Mouse (Mus musculus): ENCODE measurements around the gene Olfr1417. TPM values are rescaled to one million over a fixed set of nuclear protein-coding genes. Genes with fewer than 3 reads are reported as not detected.
A peak's percentile ranks its signal among the peaks of the same experiment; 100 is the strongest.
"Not testable (repeated sequence)": the region's sequence is repeated elsewhere in the genome, so short reads cannot be mapped to it uniquely, and the experiment has no call there.

Gene Olfr1417
- 0.13 TPM in 1 of 2 replicates, not detected in the other for polyA plus RNA-seq (2015; fragmentation: Nextera tagmentation; extraction: Ambion mirVana)

DNA sequence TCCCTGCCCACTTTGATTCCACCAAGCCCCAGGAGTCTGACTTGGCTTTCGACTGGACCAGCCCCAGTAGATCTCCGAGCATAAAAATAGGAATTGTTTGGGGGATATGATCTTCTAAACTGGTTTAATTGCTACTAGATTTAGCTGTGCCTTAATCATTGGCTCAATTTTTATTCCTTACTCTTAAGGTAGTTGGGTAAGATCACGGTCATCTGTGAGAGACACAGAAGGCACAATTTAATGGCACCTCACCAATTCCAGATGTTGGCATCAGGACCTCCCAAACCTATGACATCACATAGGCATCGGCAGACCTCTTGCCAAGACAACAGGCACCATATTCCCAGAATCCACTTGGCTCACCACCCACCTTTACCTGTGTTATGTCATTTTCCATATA, at the start of gene Olfr1417:
Gene Olfr1417 (minus strand): TSS at position 101 of the 400 bp plus-strand sequence.
- H3K9me3 ChIP-seq (replicated peaks; ENCODE audit: control insufficient read depth, low read length): no peaks in the 10 kb centered on the region

DNA sequence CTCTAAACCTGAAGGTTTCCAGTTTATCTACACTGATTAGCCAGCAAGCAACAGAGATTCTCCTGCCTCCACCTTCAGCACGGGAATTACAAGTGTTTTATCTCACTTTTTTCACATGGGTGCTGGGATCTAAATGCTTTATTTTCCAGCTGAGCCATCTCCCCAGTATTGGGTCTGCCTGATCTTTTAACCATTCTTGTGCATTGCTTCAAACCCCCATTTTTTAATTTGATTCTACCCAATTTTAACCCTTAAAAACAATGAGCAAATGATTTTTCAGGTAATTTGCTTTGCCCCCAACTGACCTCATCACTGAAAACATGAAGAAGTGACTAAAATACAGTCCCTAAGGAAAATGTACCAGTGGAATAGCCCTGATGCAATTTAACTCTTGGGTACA, 47.2 kb upstream of the Olfr1417 start, which contains the start of gene Olfr1420:
Gene Olfr1420 (plus strand): TSS at position 301 of the 400 bp plus-strand sequence.
- WGBS: 30% methylated on average over 1 of the region's 1 CpGs
- no peak for ATAC-seq (ENCODE audit: insufficient read depth, low FRiP score)
- no peak within 1 kb of the TSS for H3K4me2 ChIP-seq (ENCODE audit: low read depth, low read length)
- H3K36me3 ChIP-seq (ENCODE audit: control insufficient read depth, insufficient read depth, low read length): no peaks in the 10 kb centered on the region
- no peak within 1 kb of the TSS for H3K27ac ChIP-seq (ENCODE audit: low read length)
- no peaks in the 10 kb centered on the region for H3K9me3 ChIP-seq (replicated peaks; ENCODE audit: control insufficient read depth, low read length)
- H3K27me3 ChIP-seq (ENCODE audit: control insufficient read depth, insufficient read depth, low read length): no peaks in the 10 kb centered on the region
- no peak within 1 kb of the TSS for H3K4me3 ChIP-seq (replicated peaks; ENCODE audit: low read length)
- H3K4me1 ChIP-seq (ENCODE audit: control insufficient read depth, insufficient read depth, low read length): no peaks in the 10 kb centered on the region
- no peak within 1 kb of the TSS for H3K9ac ChIP-seq (ENCODE audit: low read length)

More for the DNA sequence above, at the start of gene Olfr1417:
- ATAC-seq (ENCODE audit: insufficient read depth, low FRiP score): no peak
- H3K36me3 ChIP-seq (ENCODE audit: control insufficient read depth, insufficient read depth, low read length): no peaks in the 10 kb centered on the region
- no peak within 1 kb of the TSS for H3K4me3 ChIP-seq (replicated peaks; ENCODE audit: low read length)
- H3K4me2 ChIP-seq (ENCODE audit: low read depth, low read length): no peak within 1 kb of the TSS
- H3K9ac ChIP-seq (ENCODE audit: low read length): no peak within 1 kb of the TSS
- WGBS: 89% methylated on average over 4 of the region's 4 CpGs
- H3K27me3 ChIP-seq (ENCODE audit: control insufficient read depth, insufficient read depth, low read length): no peaks in the 10 kb centered on the region
- no peak within 1 kb of the TSS for H3K27ac ChIP-seq (ENCODE audit: low read length)
- no peaks in the 10 kb centered on the region for H3K4me1 ChIP-seq (ENCODE audit: control insufficient read depth, insufficient read depth, low read length)

DNA sequence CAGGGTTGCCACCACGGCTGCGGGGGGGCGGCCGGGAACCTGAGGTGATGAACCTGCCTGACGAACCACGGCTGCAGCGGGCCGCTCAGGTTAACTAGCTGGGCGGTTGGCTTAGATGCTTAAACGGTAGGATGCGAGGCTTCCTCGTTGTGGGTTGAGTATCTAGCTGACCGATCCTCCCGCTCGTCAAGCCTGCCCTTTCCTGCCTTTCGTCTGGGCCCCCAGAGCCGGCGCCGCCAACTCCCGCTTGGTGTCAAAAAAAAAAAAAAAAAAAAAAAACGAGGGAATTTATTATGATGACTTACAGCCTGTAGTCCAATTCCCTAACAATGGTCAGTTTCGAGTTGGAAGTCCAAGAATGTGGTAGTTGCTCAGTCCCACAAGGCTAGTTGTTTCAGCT, 39.4 kb upstream of the Olfr1417 start:
- not testable (repeated sequence) for H3K9ac ChIP-seq (ENCODE audit: low read length)
- WGBS: 49% methylated on average over 20 of the region's 22 CpGs
- peak overlapping the region; percentile 14; the same call in 1 of the 2 replicates for H3K4me2 ChIP-seq (ENCODE audit: low read depth, low read length)

DNA sequence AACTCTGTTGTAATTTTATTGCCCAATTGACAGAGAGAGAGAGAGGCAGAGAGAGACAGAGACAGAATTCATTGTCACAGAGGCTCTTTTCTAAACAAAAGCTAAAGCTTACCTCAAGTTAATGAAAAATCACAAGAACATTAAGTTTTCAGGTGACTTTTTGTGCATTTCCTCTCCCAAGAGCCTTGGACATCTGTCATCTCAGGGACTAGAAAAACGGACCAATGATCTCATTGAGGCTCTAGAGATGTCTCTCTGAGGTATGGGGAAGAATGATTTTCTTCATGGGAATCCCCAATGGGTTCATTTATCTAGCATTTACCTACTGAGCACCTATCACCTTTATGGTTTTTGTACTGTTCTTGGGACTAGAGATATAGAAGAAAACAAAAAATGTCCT, 36.0 kb upstream of the Olfr1417 start, which contains the start of gene Olfr1419:
Gene Olfr1419 (minus strand): TSS at position 101 of the 400 bp plus-strand sequence.
- Histone ChIP-seq H3K27ac (ENCODE audit: low read length) (no peak within 1 kb of the TSS), H3K9ac (ENCODE audit: low read length) (no peak within 1 kb of the TSS), H3K4me1 (ENCODE audit: control insufficient read depth, insufficient read depth, low read length) (no peaks in the 10 kb centered on the region), H3K36me3 (ENCODE audit: control insufficient read depth, insufficient read depth, low read length) (no peaks in the 10 kb centered on the region), H3K27me3 (ENCODE audit: control insufficient read depth, insufficient read depth, low read length) (no peaks in the 10 kb centered on the region), H3K4me2 (ENCODE audit: low read depth, low read length) (no peak within 1 kb of the TSS), H3K9me3 (replicated peaks; ENCODE audit: control insufficient read depth, low read length) (no peaks in the 10 kb centered on the region), H3K4me3 (replicated peaks; ENCODE audit: low read length) (no peak within 1 kb of the TSS)
- ATAC-seq (ENCODE audit: insufficient read depth, low FRiP score): no peak
- 41% methylated on average over 1 of the region's 1 CpGs for WGBS

More for the DNA sequence above, 39.4 kb upstream of the Olfr1417 start:
- H3K4me1 ChIP-seq (ENCODE audit: control insufficient read depth, insufficient read depth, low read length); H3K36me3 ChIP-seq (ENCODE audit: control insufficient read depth, insufficient read depth, low read length); ATAC-seq (ENCODE audit: insufficient read depth, low FRiP score); H3K4me3 ChIP-seq (replicated peaks; ENCODE audit: low read length); H3K9me3 ChIP-seq (replicated peaks; ENCODE audit: control insufficient read depth, low read length); H3K27me3 ChIP-seq (ENCODE audit: control insufficient read depth, insufficient read depth, low read length); H3K27ac ChIP-seq (ENCODE audit: low read length): not testable (repeated sequence)

DNA sequence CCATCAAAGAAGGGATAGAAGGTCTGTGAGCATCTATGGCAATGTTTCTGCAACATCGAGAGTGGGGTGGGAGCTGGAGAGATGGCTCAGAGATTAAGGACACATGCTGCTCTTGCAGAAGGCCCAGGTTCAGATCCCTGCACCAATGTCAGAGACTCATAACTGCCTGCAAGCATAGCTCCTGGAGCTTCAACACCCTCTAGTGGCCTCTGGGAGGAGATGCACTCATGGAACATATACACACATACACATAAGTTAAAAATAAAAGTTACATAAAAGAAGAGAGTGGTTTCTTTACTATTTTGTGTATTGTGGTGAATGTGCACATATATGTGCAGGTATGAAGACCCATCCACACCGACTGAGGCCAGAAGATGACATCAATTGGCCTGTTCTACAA, 28.8 kb upstream of the Olfr1417 start:
- no peak overlapping the region for H3K4me2 ChIP-seq (ENCODE audit: low read depth, low read length)

DNA sequence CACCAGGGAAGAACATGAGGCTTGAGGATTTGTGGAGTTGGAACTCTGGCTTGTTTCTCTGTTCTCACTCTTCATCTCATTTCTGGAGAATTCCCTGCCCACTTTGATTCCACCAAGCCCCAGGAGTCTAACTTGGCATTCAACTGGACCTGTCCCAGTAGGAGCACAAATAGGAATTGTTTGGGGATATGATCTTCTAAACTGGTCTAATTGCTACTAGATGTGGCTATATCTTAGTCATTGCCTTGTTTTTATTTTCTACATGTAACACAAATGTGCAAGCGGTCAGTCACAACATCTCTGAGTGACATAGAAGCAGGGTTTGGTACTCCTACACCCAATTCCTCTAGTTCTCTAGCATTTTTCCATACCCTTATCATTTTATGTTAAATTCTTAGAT, 21.9 kb upstream of the Olfr1417 start, which contains the start of gene Olfr1418:
Gene Olfr1418 (minus strand): TSS at position 101 of the 400 bp plus-strand sequence.
- H3K4me2 ChIP-seq (ENCODE audit: low read depth, low read length): no peak within 1 kb of the TSS
- H3K27me3 ChIP-seq (ENCODE audit: control insufficient read depth, insufficient read depth, low read length): no peaks in the 10 kb centered on the region
- WGBS: 92% methylated on average over 1 of the region's 1 CpGs
- no peak for ATAC-seq (ENCODE audit: insufficient read depth, low FRiP score)
- no peak within 1 kb of the TSS for H3K9ac ChIP-seq (ENCODE audit: low read length)
- H3K4me3 ChIP-seq (replicated peaks; ENCODE audit: low read length): no peak within 1 kb of the TSS
- H3K27ac ChIP-seq (ENCODE audit: low read length): no peak within 1 kb of the TSS
- no peaks in the 10 kb centered on the region for H3K9me3 ChIP-seq (replicated peaks; ENCODE audit: control insufficient read depth, low read length)
- no peaks in the 10 kb centered on the region for H3K4me1 ChIP-seq (ENCODE audit: control insufficient read depth, insufficient read depth, low read length)
- H3K36me3 ChIP-seq (ENCODE audit: control insufficient read depth, insufficient read depth, low read length): no peaks in the 10 kb centered on the region

More for the DNA sequence above, 28.8 kb upstream of the Olfr1417 start:
- WGBS: 82% methylated on average over 2 of the region's 2 CpGs
- no peak for ATAC-seq (ENCODE audit: insufficient read depth, low FRiP score)
- H3K27ac ChIP-seq (ENCODE audit: low read length): no peak overlapping the region
- H3K9ac ChIP-seq (ENCODE audit: low read length): no peak overlapping the region
- H3K36me3 ChIP-seq (ENCODE audit: control insufficient read depth, insufficient read depth, low read length): no peaks in the 10 kb centered on the region
- H3K4me1 ChIP-seq (ENCODE audit: control insufficient read depth, insufficient read depth, low read length): no peaks in the 10 kb centered on the region
- H3K4me3 ChIP-seq (replicated peaks; ENCODE audit: low read length): no peak overlapping the region
- no peaks in the 10 kb centered on the region for H3K9me3 ChIP-seq (replicated peaks; ENCODE audit: control insufficient read depth, low read length)
- no peaks in the 10 kb centered on the region for H3K27me3 ChIP-seq (ENCODE audit: control insufficient read depth, insufficient read depth, low read length)

DNA sequence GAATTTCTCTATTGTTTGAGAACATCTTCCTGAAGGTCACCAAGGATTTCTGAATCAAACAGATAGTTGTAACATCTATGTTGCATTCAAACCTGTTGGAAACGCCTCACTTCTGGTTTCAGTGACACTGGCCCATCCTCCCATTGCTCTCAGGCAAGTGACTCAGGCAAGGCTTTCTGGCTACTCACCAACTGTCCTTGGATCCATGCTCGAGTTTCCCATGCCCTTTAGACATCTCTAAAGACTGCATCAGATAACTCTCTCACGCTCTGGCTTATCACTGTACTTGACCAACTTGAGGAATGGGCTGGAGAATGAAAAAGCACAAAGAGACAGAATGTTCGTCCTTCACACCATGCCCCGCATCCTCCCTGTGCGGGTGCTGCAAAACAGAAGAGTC, 17.5 kb upstream of the Olfr1417 start:
- Histone ChIP-seq H3K9me3 (replicated peaks; ENCODE audit: control insufficient read depth, low read length) (no peaks in the 10 kb centered on the region), H3K4me3 (replicated peaks; ENCODE audit: low read length) (no peak overlapping the region), H3K36me3 (ENCODE audit: control insufficient read depth, insufficient read depth, low read length) (no peaks in the 10 kb centered on the region), H3K27ac (ENCODE audit: low read length) (no peak overlapping the region), H3K27me3 (ENCODE audit: control insufficient read depth, insufficient read depth, low read length) (no peaks in the 10 kb centered on the region), H3K4me2 (ENCODE audit: low read depth, low read length) (no peak overlapping the region), H3K4me1 (ENCODE audit: control insufficient read depth, insufficient read depth, low read length) (no peaks in the 10 kb centered on the region), H3K9ac (ENCODE audit: low read length) (no peak overlapping the region)
- WGBS: 70% methylated on average over 6 of the region's 6 CpGs
- no peak for ATAC-seq (ENCODE audit: insufficient read depth, low FRiP score)

DNA sequence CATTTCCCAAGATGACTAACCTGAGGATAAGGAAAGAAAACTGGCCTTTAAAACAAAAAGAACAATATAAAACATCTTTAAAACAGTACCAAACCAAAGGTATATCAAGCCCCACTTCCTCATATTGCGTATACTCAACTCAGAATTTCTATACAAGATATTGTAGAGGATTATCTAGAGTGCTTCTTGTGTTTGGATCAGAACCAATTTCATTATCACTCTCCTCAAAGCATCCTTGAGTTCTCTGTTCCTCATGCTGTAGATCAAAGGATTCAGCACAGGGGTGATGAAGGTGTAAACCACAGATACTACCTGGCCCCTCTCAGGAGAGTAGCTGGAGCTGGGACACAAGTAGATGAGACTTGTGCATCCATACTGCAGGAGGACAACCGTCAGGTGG, 15.8 kb upstream of the Olfr1417 start:
- Histone ChIP-seq H3K4me3 (replicated peaks; ENCODE audit: low read length) (no peak overlapping the region), H3K27me3 (ENCODE audit: control insufficient read depth, insufficient read depth, low read length) (no peaks in the 10 kb centered on the region)
- WGBS: 87% methylated on average over 2 of the region's 2 CpGs

DNA sequence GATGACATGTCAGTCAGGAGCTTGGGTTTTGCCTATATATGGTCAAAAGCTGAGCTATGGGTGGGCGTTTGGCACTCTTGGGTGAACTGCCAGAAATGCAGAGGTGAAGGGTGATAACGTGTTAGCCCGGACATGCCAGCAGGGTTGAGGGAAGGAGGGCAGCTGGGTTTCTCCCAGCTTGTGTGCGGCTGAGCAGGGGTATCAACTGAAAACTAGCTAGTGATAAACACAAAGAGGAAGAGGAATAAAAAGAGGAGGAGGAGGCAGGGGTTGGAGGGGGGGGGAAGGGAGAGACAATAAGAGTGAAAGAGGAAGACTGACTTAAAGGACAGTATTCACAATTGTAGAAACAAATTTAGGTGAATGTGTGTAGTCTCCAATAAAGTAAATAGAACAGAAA, 13.6 kb upstream of the Olfr1417 start:
- Histone ChIP-seq H3K4me2 (ENCODE audit: low read depth, low read length) (no peak overlapping the region), H3K27me3 (ENCODE audit: control insufficient read depth, insufficient read depth, low read length) (no peaks in the 10 kb centered on the region), H3K27ac (ENCODE audit: low read length) (no peak overlapping the region), H3K36me3 (ENCODE audit: control insufficient read depth, insufficient read depth, low read length) (no peaks in the 10 kb centered on the region), H3K4me3 (replicated peaks; ENCODE audit: low read length) (no peak overlapping the region), H3K4me1 (ENCODE audit: control insufficient read depth, insufficient read depth, low read length) (no peaks in the 10 kb centered on the region), H3K9me3 (replicated peaks; ENCODE audit: control insufficient read depth, low read length) (no peaks in the 10 kb centered on the region), H3K9ac (ENCODE audit: low read length) (no peak overlapping the region)
- WGBS: 56% methylated on average over 4 of the region's 4 CpGs
- ATAC-seq (ENCODE audit: insufficient read depth, low FRiP score): no peak

More for the DNA sequence above, 15.8 kb upstream of the Olfr1417 start:
- ATAC-seq (ENCODE audit: insufficient read depth, low FRiP score): no peak
- Histone ChIP-seq H3K9ac (ENCODE audit: low read length) (no peak overlapping the region), H3K4me1 (ENCODE audit: control insufficient read depth, insufficient read depth, low read length) (no peaks in the 10 kb centered on the region), H3K9me3 (replicated peaks; ENCODE audit: control insufficient read depth, low read length) (no peaks in the 10 kb centered on the region), H3K4me2 (ENCODE audit: low read depth, low read length) (no peak overlapping the region), H3K36me3 (ENCODE audit: control insufficient read depth, insufficient read depth, low read length) (no peaks in the 10 kb centered on the region), H3K27ac (ENCODE audit: low read length) (no peak overlapping the region)
